Mouse (Mus musculus) heart, embryonic 15.5 days (tissue): ENCODE measurements around the gene Mturn. TPM values are rescaled to one million over a fixed set of nuclear protein-coding genes. Genes with fewer than 3 reads are reported as not detected.
A peak's percentile ranks its signal among the peaks of the same experiment; 100 is the strongest.

Experiments
- ATAC-seq: fragments of 200-750 bp; cut with Nextera tagmentation; replicated peaks from 2 replicates; pipeline ENCODE4 v1.8.0; 2017; ENCODE audit warnings: low read depth, moderate TSS enrichment; ENCODE audit not compliant: insufficient number of reproducible peaks, insufficient read depth, low FRiP score
- H3K27ac ChIP-seq: fragments of 300-500 bp; sonication (generic); 2 replicates; pipeline ENCODE4 v1.5.1; 2015; ENCODE audit warnings: mild to moderate bottlenecking, inconsistent platforms
- H3K27me3 ChIP-seq: fragments of 300-500 bp; sonication (generic); 2 replicates; pipeline ENCODE4 v1.6.1; 2015; ENCODE audit warnings: inconsistent platforms
- H3K36me3 ChIP-seq: fragments of 300-500 bp; sonication (generic); 2 replicates; pipeline ENCODE4 v1.6.1; 2015; ENCODE audit warnings: mild to moderate bottlenecking, inconsistent platforms
- H3K4me1 ChIP-seq: fragments of 300-500 bp; sonication (generic); replicated peaks from 2 replicates; pipeline ENCODE4 v1.6.1; 2015; ENCODE audit warnings: inconsistent platforms
- H3K4me2 ChIP-seq: fragments of 300-500 bp; sonication (generic); 2 replicates; pipeline ENCODE4 v1.6.1; 2015; ENCODE audit warnings: inconsistent platforms, mild to moderate bottlenecking, moderate library complexity
- H3K4me3 ChIP-seq: fragments of 300-500 bp; sonication (generic); 2 replicates; pipeline ENCODE4 v1.5.1; 2015; ENCODE audit warnings: mild to moderate bottlenecking, inconsistent platforms
- H3K9ac ChIP-seq: fragments of 300-500 bp; sonication (generic); 2 replicates; pipeline ENCODE4 v1.6.1; 2015; ENCODE audit warnings: mild to moderate bottlenecking, inconsistent platforms
- H3K9me3 ChIP-seq: fragments of 300-500 bp; sonication (generic); replicated peaks from 2 replicates; pipeline ENCODE4 v1.6.1; 2016; ENCODE audit warnings: inconsistent platforms
- WGBS: fragments of 180-500 bp; shearing (Covaris S2); methylation state at CpG from one replicate; pipeline ENCODE4 v1.1.7; 2015; ENCODE audit warnings: mixed read lengths; 5-methylcytosine and 5-hydroxymethylcytosine counted together
- polyA plus RNA-seq: library from polyadenylated mRNA; unstranded; fragments of >200 nt; fragmentation: Nextera tagmentation; extraction: Ambion mirVana; gene quantifications from 2 replicates; pipeline ENCODE4 v1.2.1, GENCODE M21; 2015

Gene Mturn
- polyA plus RNA-seq, 1 experiment from 2014 or later: 5.8 TPM

DNA sequence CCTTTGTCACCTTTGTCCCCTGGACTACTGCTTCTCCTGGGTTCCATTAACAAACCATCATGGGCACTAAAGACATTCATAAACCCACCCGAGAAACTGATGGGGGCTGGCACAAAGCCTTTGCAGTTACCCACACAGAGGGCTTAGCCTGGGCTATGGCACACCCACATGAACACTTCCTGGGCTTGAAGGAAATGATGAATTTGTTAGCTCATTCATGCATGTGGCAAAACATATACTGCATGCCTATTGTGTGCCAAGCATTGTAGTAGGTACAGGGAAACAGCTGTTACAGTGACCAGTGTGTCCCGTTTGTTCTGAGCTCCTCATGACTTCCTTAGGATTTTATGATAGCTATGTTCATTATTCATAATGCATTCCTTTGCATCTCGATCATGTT, 55.8 kb downstream of the Mturn start:
- 74% methylated on average over 3 of the region's 3 CpGs for WGBS
- Histone ChIP-seq H3K4me2 (no peak overlapping the region), H3K4me3 (no peak overlapping the region), H3K36me3 (no peaks in the 10 kb centered on the region), H3K9ac (no peak overlapping the region), H3K27ac (no peak overlapping the region), H3K4me1 (no peaks in the 10 kb centered on the region), H3K27me3 (no peaks in the 10 kb centered on the region), H3K9me3 (no peaks in the 10 kb centered on the region)
- no peak for ATAC-seq

DNA sequence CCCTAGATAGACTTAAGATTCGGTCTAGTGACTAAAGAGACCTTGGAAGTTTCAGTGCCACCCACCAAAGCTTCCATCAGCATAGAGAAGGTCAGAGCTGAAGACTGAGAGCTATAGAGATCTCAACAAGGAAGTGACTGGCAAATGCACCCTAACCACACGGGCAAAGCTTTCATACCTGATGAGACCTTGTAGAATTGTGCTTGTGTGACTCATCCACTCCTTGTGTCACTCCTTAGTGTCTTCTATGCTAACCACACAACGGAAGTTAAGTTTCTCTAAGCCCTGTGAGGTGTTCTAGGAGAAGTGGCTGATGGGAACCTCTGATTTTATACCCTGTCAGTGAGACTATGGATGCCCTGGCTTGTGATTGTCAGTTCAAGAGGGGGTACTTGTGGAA, 56.3 kb downstream of the Mturn start:
- Histone ChIP-seq H3K27me3 (no peaks in the 10 kb centered on the region), H3K4me2 (no peak overlapping the region)

DNA sequence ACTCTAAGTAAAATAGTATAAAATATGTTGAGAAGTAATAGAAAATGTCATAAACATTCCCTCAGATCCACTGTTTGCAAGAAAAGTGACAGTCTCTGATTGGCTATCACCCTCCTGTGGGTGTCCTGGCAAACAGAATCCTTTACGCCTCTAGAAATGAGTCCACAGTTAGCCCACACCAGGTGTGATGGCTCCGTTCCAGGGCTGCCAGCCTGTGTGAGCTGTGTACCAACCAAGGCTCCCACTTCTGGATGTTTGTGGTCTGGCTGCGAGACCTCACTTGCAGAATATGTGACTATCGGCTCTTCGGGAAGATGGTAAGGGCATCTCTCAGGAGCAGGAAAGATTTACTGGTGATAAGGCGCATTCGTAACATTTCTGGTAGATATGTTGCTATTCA, 67.6 kb downstream of the Mturn start:
- ATAC-seq: no peak
- Histone ChIP-seq H3K9me3 (no peaks in the 10 kb centered on the region), H3K36me3 (no peaks in the 10 kb centered on the region), H3K27ac (no peak overlapping the region), H3K9ac (no peak overlapping the region), H3K4me2 (no peak overlapping the region), H3K4me3 (no peak overlapping the region), H3K4me1 (no peaks in the 10 kb centered on the region), H3K27me3 (no peaks in the 10 kb centered on the region)
- 83% methylated on average over 7 of the region's 7 CpGs for WGBS

More for the DNA sequence above, 56.3 kb downstream of the Mturn start:
- no peaks in the 10 kb centered on the region for H3K4me1 ChIP-seq
- H3K27ac ChIP-seq: no peak overlapping the region
- H3K9ac ChIP-seq: no peak overlapping the region
- 71% methylated on average over 3 of the region's 3 CpGs for WGBS
- H3K36me3 ChIP-seq: no peaks in the 10 kb centered on the region
- ATAC-seq: no peak
- no peaks in the 10 kb centered on the region for H3K9me3 ChIP-seq
- no peak overlapping the region for H3K4me3 ChIP-seq

DNA sequence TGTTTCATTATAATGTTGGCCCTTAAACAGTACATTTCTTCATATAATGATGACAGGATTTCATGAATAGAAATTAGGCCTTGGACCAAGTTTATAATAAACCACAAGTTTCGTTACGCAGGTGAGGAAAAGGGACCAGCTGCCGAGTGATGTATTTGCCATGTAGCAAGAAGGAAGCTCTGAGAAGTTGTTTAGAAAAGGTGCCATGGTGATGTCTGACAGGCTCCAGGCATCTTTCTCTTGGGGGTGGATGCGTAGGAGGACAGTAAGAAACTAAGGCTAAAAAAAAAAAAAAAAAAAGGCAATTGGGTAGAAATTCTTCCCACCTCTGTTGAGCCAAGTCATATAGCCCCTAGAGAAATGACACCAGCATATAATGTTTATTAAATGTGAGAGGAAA, 70.2 kb downstream of the Mturn start:
- Histone ChIP-seq H3K9ac (no peak overlapping the region), H3K9me3 (no peaks in the 10 kb centered on the region), H3K4me2 (no peak overlapping the region), H3K27me3 (no peaks in the 10 kb centered on the region), H3K36me3 (no peaks in the 10 kb centered on the region), H3K4me3 (no peak overlapping the region), H3K4me1 (no peaks in the 10 kb centered on the region), H3K27ac (no peak overlapping the region)
- ATAC-seq: no peak
- WGBS: 73% methylated on average over 4 of the region's 4 CpGs

DNA sequence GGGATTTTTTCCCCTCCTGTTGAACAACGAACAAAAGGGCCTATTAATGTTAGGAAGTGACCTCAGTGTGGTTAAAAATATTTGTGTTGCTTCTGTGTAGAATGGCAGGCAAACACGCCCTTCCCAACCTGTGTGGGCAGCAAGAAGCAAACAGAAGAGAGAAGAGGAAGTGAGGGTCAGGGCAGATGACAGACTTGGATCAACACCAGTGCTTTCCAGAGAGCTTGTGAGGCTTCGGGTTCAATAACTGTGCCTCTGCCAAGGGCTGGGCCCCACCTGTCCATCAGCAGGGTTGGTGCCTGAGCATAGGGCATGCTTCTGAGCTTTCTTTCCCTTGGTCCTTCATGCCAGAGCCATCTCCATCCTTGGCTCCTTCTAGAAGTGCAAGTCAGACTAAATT, 70.7 kb downstream of the Mturn start:
- Histone ChIP-seq H3K27ac (peak overlapping the region; percentile 34; the same call in 1 of the 2 replicates), H3K9ac (no peak overlapping the region), H3K27me3 (no peaks in the 10 kb centered on the region), H3K36me3 (no peaks in the 10 kb centered on the region), H3K4me1 (no peaks in the 10 kb centered on the region), H3K9me3 (no peaks in the 10 kb centered on the region), H3K4me2 (no peak overlapping the region), H3K4me3 (no peak overlapping the region)
- WGBS: 35% methylated on average over 3 of the region's 3 CpGs
- no peak for ATAC-seq

Other genes starting within 250 kb of the Mturn start
- gene Scrn1, start 115.1 kb upstream of the Mturn start, polyA plus RNA-seq: 7.1 and 7.6 TPM in 2 replicates
- gene Plekha8, start 86.5 kb upstream of the Mturn start, polyA plus RNA-seq: 4.9 and 5.1 TPM in 2 replicates
- gene Fkbp14, start 84.3 kb upstream of the Mturn start, polyA plus RNA-seq: 22.2 and 26.4 TPM in 2 replicates
- 2.7 and 2.8 TPM in 2 replicates for gene Znrf2, start 135.3 kb downstream of the Mturn start, polyA plus RNA-seq